Mouse (Mus musculus): ENCODE measurements around the gene Ssna1. TPM values are rescaled to one million over a fixed set of nuclear protein-coding genes. Genes with fewer than 3 reads are reported as not detected.

Gene Ssna1
- polyA plus RNA-seq, 1 experiment: 75.9 TPM

GRCm38 (mm10) chr2:25267746-25268309 lies 4.4 kb downstream of the Ssna1 start:
- peak overlapping the region; percentile 96 for H3K27ac ChIP-seq (ENCODE audit: insufficient read depth, low read length)
- peak overlapping the region; percentile 63 for H3K4me3 ChIP-seq (replicated peaks; ENCODE audit: insufficient read depth, low read depth, low read length)
- TF ChIP-seq CTCF (IDR thresholded peaks at IDR 0.05; ENCODE audit: borderline replicate concordance, insufficient read depth, low read depth, low read length) (no peak), POLR2A (IDR thresholded peaks at IDR 0.05; ENCODE audit: borderline replicate concordance, insufficient read depth, low read length) (no peak)
- H3K27me3 ChIP-seq (ENCODE audit: control insufficient read depth, insufficient read depth, low read length): no peaks in the 10 kb centered on the region
- WGBS: 24% methylated on average over 4 of the region's 4 CpGs
- H3K4me1 ChIP-seq (ENCODE audit: control insufficient read depth, insufficient read depth, low read length): peaks cover 38% of the 10 kb centered on the region
- DNase-seq: peak in 1 of 2 experiments; percentile 46

- Histone ChIP-seq H3K4me3 (replicated peaks; ENCODE audit: insufficient read depth, low read depth, low read length) (peak overlapping the region; percentile 63), H3K4me1 (ENCODE audit: control insufficient read depth, insufficient read depth, low read length) (peaks cover 38% of the 10 kb centered on the region), H3K27ac (ENCODE audit: insufficient read depth, low read length) (peak overlapping the region; percentile 96), H3K27me3 (ENCODE audit: control insufficient read depth, insufficient read depth, low read length) (no peaks in the 10 kb centered on the region)
- TF ChIP-seq CTCF (IDR thresholded peaks at IDR 0.05; ENCODE audit: borderline replicate concordance, insufficient read depth, low read depth, low read length) (no peak), POLR2A (IDR thresholded peaks at IDR 0.05; ENCODE audit: borderline replicate concordance, insufficient read depth, low read length) (no peak)
- DNase-seq: peak; percentile 51 to 59
Observed at GRCm38 (mm10) chr2:25267241-25267640, 5.0 kb downstream of the Ssna1 start.

GRCm38 (mm10) chr2:25266720-25267119 lies 5.5 kb downstream of the Ssna1 start:
- TF ChIP-seq POLR2A (IDR thresholded peaks at IDR 0.05; ENCODE audit: borderline replicate concordance, insufficient read depth, low read length) (no peak), CTCF (IDR thresholded peaks at IDR 0.05; ENCODE audit: borderline replicate concordance, insufficient read depth, low read depth, low read length) (no peak)
- Histone ChIP-seq H3K4me3 (replicated peaks; ENCODE audit: insufficient read depth, low read depth, low read length) (peak overlapping the region; percentile 63), H3K27me3 (ENCODE audit: control insufficient read depth, insufficient read depth, low read length) (no peaks in the 10 kb centered on the region), H3K4me1 (ENCODE audit: control insufficient read depth, insufficient read depth, low read length) (peaks cover 38% of the 10 kb centered on the region), H3K27ac (ENCODE audit: insufficient read depth, low read length) (peak overlapping the region; percentile 96)
- peak; percentile 80 to 81 for DNase-seq
- 2% methylated on average over 2 of the region's 2 CpGs for WGBS

GRCm38 (mm10) chr2:25265897-25266656 lies 6.2 kb downstream of the Ssna1 start:
- Histone ChIP-seq H3K4me1 (ENCODE audit: control insufficient read depth, insufficient read depth, low read length) (peaks cover 35% of the 10 kb centered on the region), H3K27me3 (ENCODE audit: control insufficient read depth, insufficient read depth, low read length) (no peaks in the 10 kb centered on the region), H3K4me3 (replicated peaks; ENCODE audit: insufficient read depth, low read depth, low read length) (peak overlapping the region; percentile 91), H3K27ac (ENCODE audit: insufficient read depth, low read length) (peak overlapping the region; percentile 96)
- TF ChIP-seq CTCF (IDR thresholded peaks at IDR 0.05; ENCODE audit: borderline replicate concordance, insufficient read depth, low read depth, low read length) (no peak), POLR2A (IDR thresholded peaks at IDR 0.05; ENCODE audit: borderline replicate concordance, insufficient read depth, low read length) (peak; percentile 34; the same call in 1 of the 2 replicates)
- peak; percentile 97 to 99 for DNase-seq
- WGBS: 4% methylated on average over 6 of the region's 6 CpGs

- TF ChIP-seq POLR2A (IDR thresholded peaks at IDR 0.05; ENCODE audit: borderline replicate concordance, insufficient read depth, low read length) (peak; percentile 48; the same call in 1 of the 2 replicates), CTCF (IDR thresholded peaks at IDR 0.05; ENCODE audit: borderline replicate concordance, insufficient read depth, low read depth, low read length) (no peak; the same call in 1 of the 2 replicates)
- peak overlapping the region; percentile 96 for H3K27ac ChIP-seq (ENCODE audit: insufficient read depth, low read length)
- H3K4me3 ChIP-seq (replicated peaks; ENCODE audit: insufficient read depth, low read depth, low read length): peak overlapping the region; percentile 91
- DNase-seq: peak; percentile 89 to 95
- no peaks in the 10 kb centered on the region for H3K27me3 ChIP-seq (ENCODE audit: control insufficient read depth, insufficient read depth, low read length)
- peaks cover 29% of the 10 kb centered on the region for H3K4me1 ChIP-seq (ENCODE audit: control insufficient read depth, insufficient read depth, low read length)
- WGBS: 0% methylated on average over 3 of the region's 3 CpGs
Observed at GRCm38 (mm10) chr2:25264851-25265250, 7.4 kb downstream of the Ssna1 start.

GRCm38 (mm10) chr2:25264286-25264660 lies 8.0 kb downstream of the Ssna1 start:
- no peaks in the 10 kb centered on the region for H3K27me3 ChIP-seq (ENCODE audit: control insufficient read depth, insufficient read depth, low read length)
- H3K4me3 ChIP-seq (replicated peaks; ENCODE audit: insufficient read depth, low read depth, low read length): peak overlapping the region; percentile 91
- 8% methylated on average over 5 of the region's 5 CpGs for WGBS
- TF ChIP-seq POLR2A (IDR thresholded peaks at IDR 0.05; ENCODE audit: borderline replicate concordance, insufficient read depth, low read length) (no peak), CTCF (IDR thresholded peaks at IDR 0.05; ENCODE audit: borderline replicate concordance, insufficient read depth, low read depth, low read length) (no peak)
- DNase-seq: no peak
- H3K27ac ChIP-seq (ENCODE audit: insufficient read depth, low read length): peak overlapping the region; percentile 96
- H3K4me1 ChIP-seq (ENCODE audit: control insufficient read depth, insufficient read depth, low read length): peaks cover 27% of the 10 kb centered on the region

- DNase-seq: no peak
- H3K4me1 ChIP-seq (ENCODE audit: control insufficient read depth, insufficient read depth, low read length): peaks cover 22% of the 10 kb centered on the region; the same call in 1 of the 2 replicates
- no peaks in the 10 kb centered on the region for H3K27me3 ChIP-seq (ENCODE audit: control insufficient read depth, insufficient read depth, low read length)
- H3K27ac ChIP-seq (ENCODE audit: insufficient read depth, low read length): peak overlapping the region; percentile 96
- H3K4me3 ChIP-seq (replicated peaks; ENCODE audit: insufficient read depth, low read depth, low read length): peak overlapping the region; percentile 91
- no peak for TF ChIP-seq CTCF (IDR thresholded peaks at IDR 0.05; ENCODE audit: borderline replicate concordance, insufficient read depth, low read depth, low read length)
- no peak for TF ChIP-seq POLR2A (IDR thresholded peaks at IDR 0.05; ENCODE audit: borderline replicate concordance, insufficient read depth, low read length)
- 2% methylated on average over 12 of the region's 12 CpGs for WGBS
Observed at GRCm38 (mm10) chr2:25263623-25264285, 8.5 kb downstream of the Ssna1 start.

Data from cerebellum, adult 2 months (tissue).